Mouse (Mus musculus): ENCODE results near the gene Gipc1.

Gipc1 gene

DNA sequence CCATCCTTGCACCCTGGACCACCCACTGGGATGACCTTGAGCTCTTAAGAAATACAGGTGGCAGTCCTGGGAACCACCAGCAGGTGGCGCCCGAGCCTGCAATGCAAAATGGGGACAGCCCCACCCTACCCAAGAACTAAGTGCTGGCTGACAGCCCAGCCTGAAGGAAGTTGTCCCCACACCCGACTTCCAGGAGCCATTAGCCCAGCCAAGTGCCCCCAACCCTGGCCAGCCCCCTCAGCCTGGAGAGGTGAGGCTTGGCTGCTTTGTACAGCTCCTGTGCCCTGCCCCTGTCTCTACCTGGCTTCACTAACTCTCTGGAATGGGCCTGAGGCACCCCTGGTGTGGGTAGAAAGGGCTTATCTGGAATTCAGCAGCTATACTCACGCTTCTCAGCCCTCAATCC, 9.9 kb downstream of the Gipc1 start:
- no peak for TF ChIP-seq GATA4 (IDR thresholded peaks at IDR 0.05; ENCODE audit: insufficient replicate concordance, low read length)

DNA sequence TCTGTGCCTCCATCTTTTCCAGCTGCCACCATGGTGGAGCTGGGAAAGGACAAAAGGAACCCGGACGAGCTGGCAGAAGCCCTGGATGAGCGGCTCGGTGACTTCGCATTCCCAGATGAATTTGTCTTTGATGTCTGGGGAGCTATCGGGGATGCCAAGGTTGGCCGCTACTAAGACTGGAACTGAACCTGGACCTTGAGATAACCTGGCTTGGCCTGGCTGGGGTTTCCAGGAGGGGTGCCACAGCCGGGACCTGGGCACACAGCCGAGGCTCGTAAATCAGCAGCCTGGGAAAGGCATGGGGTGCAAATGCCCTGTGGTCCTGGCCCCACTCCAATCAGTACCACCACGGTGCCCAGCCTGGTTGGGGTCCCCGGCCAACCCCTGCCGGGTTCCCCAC, 11.6 kb downstream of the Gipc1 start:
- no peak for TF ChIP-seq GATA4 (IDR thresholded peaks at IDR 0.05; ENCODE audit: insufficient replicate concordance, low read length)

DNA sequence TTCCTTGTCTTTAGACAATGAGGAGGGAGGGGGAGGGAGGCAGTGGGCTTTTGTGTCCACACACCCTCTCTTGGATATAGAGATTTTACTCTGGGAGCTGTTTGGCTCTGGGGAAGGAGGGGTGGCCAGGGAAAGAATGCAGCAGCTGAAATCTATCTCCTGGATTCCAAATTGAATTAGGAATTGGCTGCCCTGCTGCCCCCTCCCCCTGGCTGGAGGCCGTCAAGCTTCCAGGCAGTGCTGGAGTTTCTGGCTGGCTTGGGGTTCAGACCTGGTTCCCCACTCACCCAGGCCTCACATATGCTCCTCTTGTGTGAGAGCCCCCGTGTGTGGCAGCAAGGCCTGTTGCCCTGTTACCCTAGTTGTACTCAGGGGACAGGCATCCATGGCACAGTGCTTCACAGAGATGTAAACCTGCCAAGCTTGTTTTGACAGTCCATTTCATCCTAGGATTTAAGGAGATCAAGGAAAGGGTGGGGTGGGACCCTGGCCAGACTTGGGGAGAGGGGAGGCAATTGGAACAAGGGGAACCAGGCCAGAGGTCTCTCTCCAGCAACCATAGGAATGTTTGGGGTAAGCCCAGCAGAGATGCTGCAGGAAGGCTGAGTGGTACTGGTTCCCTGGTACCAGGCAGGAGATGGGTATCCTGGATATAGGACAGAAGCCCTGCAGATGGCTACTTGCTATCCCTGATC, 12.6 kb downstream of the Gipc1 start:
- TF ChIP-seq GATA4 (IDR thresholded peaks at IDR 0.05; ENCODE audit: insufficient replicate concordance, low read length): no peak

DNA sequence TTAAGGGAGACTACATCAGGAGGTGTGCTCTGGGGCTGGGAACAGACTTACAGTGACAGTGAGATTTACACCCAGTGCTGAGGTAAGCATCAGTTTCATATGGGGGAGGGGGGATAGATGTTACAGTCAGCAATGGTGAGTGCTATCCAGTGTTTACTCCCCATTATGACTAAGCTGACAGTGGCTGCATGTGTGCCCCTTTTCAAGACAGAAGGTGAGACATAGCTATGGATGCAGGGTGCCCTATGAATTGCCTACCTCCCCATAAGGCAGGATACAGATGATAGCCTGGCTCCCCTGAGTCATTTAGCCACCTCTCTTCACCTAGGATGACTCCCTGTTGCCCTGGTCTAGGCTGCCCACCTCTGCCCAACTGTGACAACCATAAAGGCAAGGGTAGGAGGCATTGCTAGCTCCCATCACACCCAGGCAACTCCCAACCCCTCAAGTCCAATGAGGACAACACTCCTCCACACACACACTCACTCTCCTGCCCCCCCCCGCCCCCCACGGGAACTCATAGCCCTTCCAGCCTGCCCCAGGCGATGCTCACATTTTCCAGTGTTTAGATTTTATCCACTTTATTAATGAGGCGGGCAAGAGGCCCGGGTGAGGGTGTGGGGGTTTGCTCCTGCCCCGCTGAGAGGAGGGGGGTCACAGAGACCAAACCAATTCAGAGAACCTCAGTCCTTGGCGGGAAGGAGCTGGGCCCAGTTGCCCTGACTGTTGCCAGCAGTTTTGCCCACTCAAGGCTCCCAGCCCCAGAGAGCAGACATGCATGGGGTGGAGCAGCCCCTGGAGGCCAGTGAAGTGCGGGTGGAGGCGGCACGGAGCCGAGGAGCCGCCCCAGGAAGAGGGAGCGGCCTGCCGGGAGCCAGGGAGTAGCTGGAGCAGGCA, 13.7 kb downstream of the Gipc1 start, which contains the start of gene Ptger1:
Gene Ptger1, plus strand, starts transcription at position 710 of the 897 bp plus-strand sequence.
- no peak for TF ChIP-seq GATA4 (IDR thresholded peaks at IDR 0.05; ENCODE audit: insufficient replicate concordance, low read length)

DNA sequence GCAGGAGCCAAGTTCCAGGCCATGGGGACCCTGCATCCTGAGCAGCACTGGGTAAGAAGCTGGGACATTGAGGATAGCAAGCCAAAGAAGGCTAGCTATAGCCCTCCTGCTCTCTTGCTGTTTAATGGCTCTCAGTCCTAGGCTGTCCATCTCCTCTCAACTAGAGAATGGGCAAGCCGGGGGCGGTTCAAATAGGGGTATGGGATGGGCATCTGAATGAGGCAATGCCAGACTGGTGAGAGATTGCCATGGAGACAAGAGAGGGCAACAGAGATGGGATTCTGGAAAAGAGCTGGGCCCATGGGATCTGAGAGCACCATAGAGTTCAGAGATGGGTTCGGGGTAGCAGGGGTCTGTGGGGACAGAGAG, 14.4 kb downstream of the Gipc1 start:
- no peak for TF ChIP-seq GATA4 (IDR thresholded peaks at IDR 0.05; ENCODE audit: insufficient replicate concordance, low read length)

DNA sequence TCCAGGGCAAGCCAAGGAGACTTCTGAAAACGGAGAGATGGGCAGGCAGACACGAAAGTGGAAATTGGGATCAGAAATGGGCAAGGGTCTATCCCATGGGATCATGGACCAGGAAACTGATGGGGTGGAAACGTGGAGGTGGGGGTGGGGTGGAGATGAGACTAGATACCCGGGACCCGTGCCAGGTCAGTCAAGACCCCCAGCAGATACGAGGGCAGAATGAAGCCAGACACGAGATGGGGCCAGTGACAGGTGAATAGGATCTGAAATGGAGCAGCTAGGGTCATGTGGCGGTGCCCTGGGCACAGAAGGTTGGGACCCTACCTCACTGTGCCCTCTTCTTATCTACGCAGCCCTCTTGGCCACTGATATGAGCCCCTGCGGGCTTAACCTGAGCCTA, 15.0 kb downstream of the Gipc1 start:
- TF ChIP-seq GATA4 (IDR thresholded peaks at IDR 0.05; ENCODE audit: insufficient replicate concordance, low read length): no peak

DNA sequence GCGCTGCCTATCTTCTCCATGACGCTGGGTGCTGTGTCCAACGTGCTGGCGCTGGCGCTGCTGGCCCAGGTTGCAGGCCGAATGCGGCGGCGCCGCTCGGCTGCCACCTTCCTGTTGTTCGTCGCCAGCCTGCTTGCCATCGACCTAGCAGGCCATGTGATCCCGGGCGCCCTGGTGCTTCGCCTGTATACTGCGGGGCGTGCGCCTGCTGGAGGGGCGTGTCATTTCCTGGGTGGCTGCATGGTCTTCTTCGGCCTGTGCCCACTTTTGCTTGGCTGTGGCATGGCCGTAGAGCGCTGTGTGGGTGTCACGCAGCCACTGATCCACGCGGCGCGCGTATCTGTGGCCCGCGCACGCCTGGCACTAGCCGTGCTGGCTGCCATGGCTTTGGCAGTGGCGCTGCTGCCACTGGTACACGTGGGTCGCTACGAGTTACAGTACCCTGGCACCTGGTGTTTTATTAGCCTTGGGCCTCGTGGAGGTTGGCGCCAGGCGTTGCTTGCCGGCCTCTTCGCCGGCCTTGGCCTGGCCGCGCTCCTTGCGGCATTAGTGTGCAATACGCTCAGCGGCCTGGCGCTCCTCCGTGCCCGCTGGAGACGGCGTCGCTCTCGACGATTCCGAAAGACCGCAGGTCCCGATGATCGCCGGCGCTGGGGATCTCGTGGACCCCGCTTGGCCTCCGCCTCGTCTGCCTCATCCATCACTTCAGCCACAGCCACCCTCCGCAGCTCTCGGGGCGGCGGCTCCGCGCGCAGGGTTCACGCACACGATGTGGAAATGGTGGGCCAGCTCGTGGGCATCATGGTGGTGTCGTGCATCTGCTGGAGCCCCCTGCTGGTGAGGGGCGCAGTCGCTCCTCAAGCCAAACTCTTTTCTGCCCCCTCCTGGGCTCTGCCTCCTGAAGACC, 15.8 kb downstream of the Gipc1 start:
- TF ChIP-seq GATA4 (IDR thresholded peaks at IDR 0.05; ENCODE audit: insufficient replicate concordance, low read length): no peak

DNA sequence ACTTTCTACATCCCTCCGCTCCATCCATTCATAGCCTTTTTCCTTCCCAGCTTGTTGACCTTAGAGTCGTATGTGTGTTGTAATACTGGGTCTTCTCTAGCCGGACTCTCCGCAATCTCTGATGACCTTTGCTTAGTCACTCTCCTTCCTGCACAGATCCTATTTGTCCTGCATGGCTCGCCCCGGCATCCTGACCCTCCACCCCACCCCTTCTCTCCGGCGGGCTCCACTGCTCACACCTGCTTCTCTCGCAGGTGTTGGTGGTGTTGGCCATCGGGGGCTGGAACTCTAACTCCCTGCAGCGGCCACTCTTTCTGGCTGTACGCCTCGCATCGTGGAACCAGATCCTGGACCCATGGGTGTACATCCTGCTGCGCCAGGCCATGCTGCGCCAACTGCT, 16.5 kb downstream of the Gipc1 start:
- no peak for TF ChIP-seq GATA4 (IDR thresholded peaks at IDR 0.05; ENCODE audit: insufficient replicate concordance, low read length)

DNA sequence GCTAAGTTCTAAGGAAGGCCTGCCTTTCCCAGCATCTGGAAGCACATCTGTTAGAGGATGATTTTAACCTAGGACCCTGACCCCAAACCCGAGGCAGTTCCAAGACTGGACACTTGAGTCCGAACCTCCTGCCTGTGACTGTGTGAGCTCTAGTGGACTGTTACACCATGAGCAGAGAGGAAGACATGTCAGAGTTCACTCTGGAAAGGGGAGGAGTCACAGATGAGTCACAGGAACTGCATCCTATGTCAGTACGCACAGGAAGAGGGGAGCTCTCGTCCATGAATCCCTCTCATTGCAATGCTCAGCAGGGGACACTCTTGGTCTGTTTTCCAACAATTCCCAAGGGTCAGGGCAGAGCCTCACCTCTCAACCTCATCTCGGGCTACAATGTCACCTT, 20.5 kb downstream of the Gipc1 start:
- TF ChIP-seq GATA4 (IDR thresholded peaks at IDR 0.05; ENCODE audit: insufficient replicate concordance, low read length): no peak

DNA sequence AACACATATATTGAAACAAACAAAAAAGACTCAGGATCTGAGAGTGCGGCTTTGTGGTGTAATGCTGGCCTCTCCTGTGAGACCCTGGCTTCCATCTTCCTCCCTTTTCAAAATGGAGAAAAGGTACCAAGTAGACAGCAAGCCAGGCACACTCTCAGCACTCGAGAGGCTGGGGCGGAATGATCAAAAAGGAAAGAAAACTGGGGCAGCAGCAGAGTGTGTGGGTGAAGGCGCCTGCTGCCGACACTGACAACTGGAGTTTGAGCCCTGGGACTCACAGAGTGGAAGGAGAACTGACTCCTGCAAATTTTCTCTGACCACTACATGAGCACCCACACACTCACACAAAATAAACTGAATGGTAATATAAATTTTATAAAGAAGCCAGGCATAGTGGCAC, 22.0 kb downstream of the Gipc1 start:
- no peak for TF ChIP-seq GATA4 (IDR thresholded peaks at IDR 0.05; ENCODE audit: insufficient replicate concordance, low read length)

DNA sequence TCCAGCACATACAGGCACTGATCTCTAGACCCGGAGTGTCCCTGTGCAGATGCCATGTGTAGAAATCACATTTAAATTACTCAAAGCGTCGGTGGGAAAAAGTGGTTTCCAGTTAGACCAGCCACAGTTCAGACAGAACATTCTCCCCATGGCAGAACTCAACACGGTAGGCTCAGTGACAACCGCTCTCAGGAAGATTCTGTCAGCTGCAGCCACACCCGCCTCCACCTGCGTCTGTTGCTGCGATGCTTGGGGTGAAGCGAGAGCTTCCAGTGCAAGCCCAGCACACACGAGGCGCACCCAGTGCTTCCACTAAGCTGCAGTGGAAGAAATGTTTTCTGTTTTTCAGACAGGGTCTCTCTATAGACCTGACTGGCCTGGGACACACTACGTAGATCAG, 27.4 kb downstream of the Gipc1 start:
- no peak for TF ChIP-seq GATA4 (IDR thresholded peaks at IDR 0.05; ENCODE audit: insufficient replicate concordance, low read length)

DNA sequence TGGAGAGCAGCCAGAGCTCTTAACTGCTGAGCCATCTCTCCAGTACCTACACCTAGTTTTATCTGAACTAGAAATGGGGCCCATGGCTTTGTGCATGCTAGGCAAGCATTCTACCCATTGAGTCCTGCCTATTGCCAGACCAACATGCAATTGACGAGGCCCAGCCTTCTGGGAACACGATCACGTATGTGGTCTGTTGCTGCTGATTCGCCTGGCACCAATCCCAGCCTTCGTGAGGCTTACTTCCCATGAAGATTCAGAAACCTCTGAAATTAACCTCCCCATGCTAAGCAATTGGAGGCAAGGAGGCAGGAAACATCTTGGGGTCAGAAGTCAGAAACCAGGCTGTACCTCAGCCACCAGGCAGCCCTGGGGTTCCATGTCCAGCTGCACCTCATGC, 28.1 kb downstream of the Gipc1 start:
- TF ChIP-seq GATA4 (IDR thresholded peaks at IDR 0.05; ENCODE audit: insufficient replicate concordance, low read length): no peak

DNA sequence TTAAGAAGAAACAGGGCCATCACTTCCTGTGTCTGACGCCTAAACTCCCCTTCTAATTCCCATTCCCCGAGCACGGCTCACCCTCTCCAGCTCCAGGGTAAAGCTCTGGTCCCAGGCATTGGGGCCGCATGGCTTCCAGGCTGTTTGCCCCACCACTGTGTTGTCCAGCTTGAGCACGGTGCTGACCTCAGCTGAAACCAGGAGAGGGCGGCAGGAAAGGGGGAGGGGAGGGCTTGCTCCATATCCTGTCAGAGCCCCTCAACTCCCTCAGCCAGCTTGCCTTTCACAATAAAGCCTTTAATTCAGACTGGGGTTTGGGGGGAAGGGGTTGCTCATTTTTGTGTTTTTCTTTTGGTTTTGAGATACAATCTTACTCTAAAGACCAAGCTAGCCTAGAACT, 28.6 kb downstream of the Gipc1 start:
- no peak for TF ChIP-seq GATA4 (IDR thresholded peaks at IDR 0.05; ENCODE audit: insufficient replicate concordance, low read length)

DNA sequence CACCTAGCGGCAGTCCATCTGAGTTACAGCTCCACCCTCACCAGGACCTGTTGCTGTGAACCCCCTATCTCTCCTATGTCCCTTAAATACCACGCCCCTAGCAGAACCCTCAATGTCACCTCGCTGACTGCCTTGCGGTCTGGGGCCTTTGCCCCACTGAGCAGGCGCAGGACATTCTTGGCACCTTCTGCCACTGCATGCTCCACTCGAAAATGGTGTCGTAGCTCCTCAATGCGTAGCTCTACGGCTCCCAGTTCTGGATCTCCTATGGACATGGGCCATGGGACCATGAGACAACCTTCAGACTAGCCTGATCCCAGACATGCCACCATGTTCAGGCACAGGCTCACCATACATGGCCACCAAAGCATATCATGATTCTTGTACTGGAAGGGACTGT, 32.0 kb downstream of the Gipc1 start:
- no peak for TF ChIP-seq GATA4 (IDR thresholded peaks at IDR 0.05; ENCODE audit: insufficient replicate concordance, low read length)

DNA sequence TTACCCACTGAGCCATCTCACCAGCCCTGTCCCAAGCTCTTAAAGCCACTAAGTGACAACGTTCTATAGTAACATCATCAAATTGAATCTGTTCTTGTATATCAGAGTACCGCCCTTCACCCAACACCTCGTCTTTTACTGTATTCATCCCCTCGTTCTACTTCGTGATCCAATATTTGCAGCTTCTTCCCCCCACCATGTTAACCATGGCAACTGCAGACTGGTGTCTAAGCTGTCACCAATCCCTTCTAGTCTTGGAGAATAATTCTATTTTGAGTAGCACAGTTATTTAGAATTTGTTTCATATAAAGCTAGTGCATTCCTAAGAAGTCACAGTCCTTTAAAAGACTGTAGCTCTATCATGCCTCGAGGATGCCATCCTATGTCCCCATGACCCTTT, 36.8 kb downstream of the Gipc1 start:
- no peak for TF ChIP-seq GATA4 (IDR thresholded peaks at IDR 0.05; ENCODE audit: insufficient replicate concordance, low read length)
